Comparison of ENCODE assay signal across 7 mouse cellular contexts in the genomic region with DNA sequence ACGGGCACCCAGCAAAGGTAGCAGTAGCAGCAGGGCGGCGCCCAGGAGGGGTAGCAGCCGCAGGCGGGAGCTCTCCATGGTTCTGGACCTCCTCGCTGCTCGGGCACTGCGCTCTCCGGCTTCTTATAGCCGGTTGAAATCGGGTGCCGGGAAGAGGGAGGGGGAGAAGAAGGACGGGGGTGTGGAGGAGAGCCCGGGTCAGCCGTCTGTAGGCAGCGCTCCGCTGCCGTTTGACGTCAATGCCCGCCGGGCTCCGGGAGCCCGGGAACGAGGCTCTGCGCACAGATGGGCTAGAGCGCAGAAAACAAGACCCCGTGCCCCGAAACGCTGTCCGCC. TPM values are rescaled to one million over a fixed set of nuclear protein-coding genes. Genes with fewer than 3 reads are reported as not detected.
DNase-seq lines count a peak whose midpoint lies in the region; ATAC-seq and TF ChIP-seq lines count a peak whose summit lies in the region.

No protein-coding gene starts in this region.

- peak; percentile 99 for ATAC-seq in common myeloid progenitor, adult 5-6 weeks (replicated peaks; ENCODE audit: low read depth, poor library complexity, severe bottlenecking)
- no peak for ATAC-seq in heart, embryonic 13.5 days (ENCODE audit: extremely low read depth, insufficient number of reproducible peaks, low FRiP score, low TSS enrichment)
- peak; percentile 79 for ATAC-seq in kidney, postnatal 0 days (replicated peaks; ENCODE audit: low FRiP score, low read depth)
- ATAC-seq in midbrain, embryonic 12.5 days (ENCODE audit: low FRiP score, low read depth), result peak; percentile 78

- H3K36me3 ChIP-seq in heart, embryonic 13.5 days, result no peaks in the 10 kb centered on the region
- H3K36me3 ChIP-seq in kidney, postnatal 0 days (ENCODE audit: insufficient read depth, low read length), result no peaks in the 10 kb centered on the region
- H3K36me3 ChIP-seq in midbrain, embryonic 12.5 days, result no peaks in the 10 kb centered on the region

- H3K27me3 ChIP-seq in heart, embryonic 13.5 days (replicated peaks), result peaks cover 66% of the 10 kb centered on the region
- H3K27me3 ChIP-seq in kidney, postnatal 0 days (ENCODE audit: insufficient read depth, low read length), result peaks cover 18% of the 10 kb centered on the region
- H3K27me3 ChIP-seq in midbrain, embryonic 12.5 days, result peaks cover 39% of the 10 kb centered on the region

- H3K4me3 ChIP-seq in heart, embryonic 13.5 days, result peak overlapping the region; percentile 33
- H3K4me3 ChIP-seq in kidney, postnatal 0 days (replicated peaks; ENCODE audit: low read depth, low read length), result no peak overlapping the region
- peak overlapping the region; percentile 42 for H3K4me3 ChIP-seq in midbrain, embryonic 12.5 days

- H3K9ac ChIP-seq in heart, embryonic 13.5 days, result no peak overlapping the region
- no peak overlapping the region for H3K9ac ChIP-seq in kidney, postnatal 0 days (ENCODE audit: low read depth, low read length)
- H3K9ac ChIP-seq in midbrain, embryonic 12.5 days (replicated peaks), result peak overlapping the region; percentile 53

- no peaks in the 10 kb centered on the region for H3K9me3 ChIP-seq in heart, embryonic 13.5 days
- H3K9me3 ChIP-seq in kidney, postnatal 0 days (replicated peaks; ENCODE audit: low read length), result no peaks in the 10 kb centered on the region
- H3K9me3 ChIP-seq in midbrain, embryonic 12.5 days, result no peaks in the 10 kb centered on the region

- 0 out of 2 replicates have a peak, but pooled peaks have one; percentile 12 for TF ChIP-seq CTCF in kidney, postnatal 0 days (IDR thresholded peaks at IDR 0.05; ENCODE audit: low read depth)

- no peak overlapping the region for H3K27ac ChIP-seq in heart, embryonic 13.5 days (replicated peaks)
- no peak overlapping the region for H3K27ac ChIP-seq in kidney, postnatal 0 days
- no peak overlapping the region for H3K27ac ChIP-seq in midbrain, embryonic 12.5 days (replicated peaks)

- peaks cover 8% of the 10 kb centered on the region for H3K4me1 ChIP-seq in heart, embryonic 13.5 days
- H3K4me1 ChIP-seq in kidney, postnatal 0 days (replicated peaks; ENCODE audit: insufficient read depth, low read length), result 0 out of 2 replicates have a peak, but pooled peaks cover 4% of the 10 kb centered on the region
- H3K4me1 ChIP-seq in midbrain, embryonic 12.5 days, result peaks cover 16% of the 10 kb centered on the region

- 2% methylated on average over 30 of the region's 30 CpGs for WGBS in heart, embryonic 13.5 days
- under 1% methylated on average over 30 of the region's 30 CpGs for WGBS in kidney, postnatal 0 days
- 1% methylated on average over 29 of the region's 30 CpGs for WGBS in midbrain, embryonic 12.5 days

- DNase-seq in urinary bladder, postnatal 14 days (ENCODE audit: low spot score), result peak; percentile 42
- DNase-seq in urinary bladder, postnatal 10 days (ENCODE audit: low spot score), result no peak
- peak; percentile 84 for DNase-seq in kidney, postnatal 0 days (ENCODE audit: low spot score)
- DNase-seq in testis, postnatal 14 days (ENCODE audit: low spot score), result peak; percentile 64

- H3K4me2 ChIP-seq in heart, embryonic 13.5 days, result peak overlapping the region; percentile 51
- peak overlapping the region; percentile 34 for H3K4me2 ChIP-seq in kidney, postnatal 0 days (ENCODE audit: low read length)
- H3K4me2 ChIP-seq in midbrain, embryonic 12.5 days (replicated peaks), result peak overlapping the region; percentile 69

RNA-seq across cellular contexts. Expression of gene Cartpt, which starts 0.4 kb away (rescaled TPM):
- total RNA-seq in common myeloid progenitor, adult 5-6 weeks (2017), result not detected in 2 replicates
- 0.19 and 0.52 TPM in 2 replicates for polyA plus RNA-seq in heart, embryonic 13.5 days (2015; fragmentation: Nextera tagmentation; extraction: Ambion mirVana)
- polyA plus RNA-seq in kidney, postnatal 0 days (2015; fragmentation: Nextera tagmentation; extraction: Ambion mirVana), result 0.16 TPM in 1 of 2 replicates, not detected in the other
- polyA plus RNA-seq in midbrain, embryonic 12.5 days (2016; fragmentation: Nextera tagmentation; extraction: Ambion mirVana), result 33.1 and 37.3 TPM in 2 replicates

Comparison
In these comparisons a context has a peak if more than half of its experiments do, and no peak if none do; other contexts are left out.
1. RNA of gene Cartpt, which starts 0.4 kb away (polyA plus RNA-seq): 33.1 to 37.3 TPM in midbrain, embryonic 12.5 days; 0.19 to 0.52 TPM in heart, embryonic 13.5 days and 0.16 TPM in kidney, postnatal 0 days; every median in the first group is over 10 times any median in the second.
2. Peak in every context shown above with its lines, with median percentiles within 50 percentile points of each other: H3K4me2 ChIP-seq.